Mouse (Mus musculus): ENCODE data around the gene Pgpep1l. TPM values are rescaled to one million over a fixed set of nuclear protein-coding genes. Genes with fewer than 3 reads are reported as not detected.

Gene Pgpep1l
- polyA plus RNA-seq, 1 experiment from 2014 or later, result not detected

- Histone ChIP-seq H3K4me1 (no peaks in the 10 kb centered on the region), H3K4me3 (replicated peaks) (no peak overlapping the region), H3K36me3 (no peaks in the 10 kb centered on the region), H3K4me2 (no peak overlapping the region), H3K27ac (replicated peaks) (no peak overlapping the region), H3K27me3 (replicated peaks) (no peaks in the 10 kb centered on the region), H3K9ac (replicated peaks) (no peak overlapping the region), H3K9me3 (replicated peaks) (no peaks in the 10 kb centered on the region)
- WGBS, result 90% methylated on average over 3 of the region's 3 CpGs
- ATAC-seq (ENCODE audit: low FRiP score), result no peak
Measured at GRCm38 (mm10) chr7:68250902-68251301, 13.1 kb downstream of the Pgpep1l start.

GRCm38 (mm10) chr7:68250411-68250810, 13.6 kb downstream of the Pgpep1l start:
- no peak for ATAC-seq (ENCODE audit: low FRiP score)
- Histone ChIP-seq H3K9me3 (replicated peaks) (no peaks in the 10 kb centered on the region), H3K4me3 (replicated peaks) (no peak overlapping the region), H3K27ac (replicated peaks) (no peak overlapping the region), H3K27me3 (replicated peaks) (no peaks in the 10 kb centered on the region), H3K9ac (replicated peaks) (no peak overlapping the region), H3K36me3 (no peaks in the 10 kb centered on the region), H3K4me2 (no peak overlapping the region), H3K4me1 (no peaks in the 10 kb centered on the region)
- WGBS, result 83% methylated on average over 1 of the region's 1 CpGs

GRCm38 (mm10) chr7:68246249-68246648, 17.8 kb downstream of the Pgpep1l start:
- 76% methylated on average over 8 of the region's 8 CpGs for WGBS
- Histone ChIP-seq H3K27me3 (replicated peaks) (no peaks in the 10 kb centered on the region), H3K4me2 (no peak overlapping the region), H3K36me3 (no peaks in the 10 kb centered on the region), H3K4me1 (no peaks in the 10 kb centered on the region), H3K4me3 (replicated peaks) (no peak overlapping the region), H3K9ac (replicated peaks) (no peak overlapping the region), H3K27ac (replicated peaks) (no peak overlapping the region), H3K9me3 (replicated peaks) (no peaks in the 10 kb centered on the region)
- ATAC-seq (ENCODE audit: low FRiP score), result no peak

- H3K4me3 ChIP-seq (replicated peaks), result no peak overlapping the region
- H3K9ac ChIP-seq (replicated peaks), result no peak overlapping the region
- H3K27ac ChIP-seq (replicated peaks), result no peak overlapping the region
- ATAC-seq (ENCODE audit: low FRiP score), result no peak
- no peaks in the 10 kb centered on the region for H3K9me3 ChIP-seq (replicated peaks)
- no peaks in the 10 kb centered on the region for H3K36me3 ChIP-seq
- no peaks in the 10 kb centered on the region for H3K4me1 ChIP-seq
- WGBS, result 47% methylated on average over 4 of the region's 4 CpGs
- no peaks in the 10 kb centered on the region for H3K27me3 ChIP-seq (replicated peaks)
- no peak overlapping the region for H3K4me2 ChIP-seq
Measured at GRCm38 (mm10) chr7:68245681-68246080, 18.4 kb downstream of the Pgpep1l start.

GRCm38 (mm10) chr7:68241205-68241604, 22.8 kb downstream of the Pgpep1l start:
- no peak for ATAC-seq (ENCODE audit: low FRiP score)
- H3K4me2 ChIP-seq, result no peak overlapping the region
- no peak overlapping the region for H3K4me3 ChIP-seq (replicated peaks)
- no peak overlapping the region for H3K27ac ChIP-seq (replicated peaks)
- H3K4me1 ChIP-seq, result no peaks in the 10 kb centered on the region
- no peak overlapping the region for H3K9ac ChIP-seq (replicated peaks)
- no peaks in the 10 kb centered on the region for H3K9me3 ChIP-seq (replicated peaks)
- no peaks in the 10 kb centered on the region for H3K36me3 ChIP-seq
- WGBS, result 76% methylated on average over 9 of the region's 9 CpGs
- no peaks in the 10 kb centered on the region for H3K27me3 ChIP-seq (replicated peaks)

- no peak for ATAC-seq (ENCODE audit: low FRiP score)
- Histone ChIP-seq H3K36me3 (no peaks in the 10 kb centered on the region), H3K4me3 (replicated peaks) (no peak overlapping the region), H3K27me3 (replicated peaks) (no peaks in the 10 kb centered on the region), H3K4me1 (no peaks in the 10 kb centered on the region), H3K4me2 (no peak overlapping the region), H3K27ac (replicated peaks) (no peak overlapping the region), H3K9ac (replicated peaks) (no peak overlapping the region), H3K9me3 (replicated peaks) (no peaks in the 10 kb centered on the region)
- WGBS, result 68% methylated on average over 11 of the region's 11 CpGs
Measured at GRCm38 (mm10) chr7:68239220-68239827, 24.7 kb downstream of the Pgpep1l start.

- H3K4me1 ChIP-seq, result peaks cover 3% of the 10 kb centered on the region; the same call in 1 of the 2 replicates
- H3K9ac ChIP-seq (replicated peaks), result no peak overlapping the region
- H3K36me3 ChIP-seq, result no peaks in the 10 kb centered on the region
- H3K27me3 ChIP-seq (replicated peaks), result no peaks in the 10 kb centered on the region
- H3K4me2 ChIP-seq, result no peak overlapping the region
- ATAC-seq (ENCODE audit: low FRiP score), result no peak
- H3K4me3 ChIP-seq (replicated peaks), result no peak overlapping the region
- no peak overlapping the region for H3K27ac ChIP-seq (replicated peaks)
- 87% methylated on average over 8 of the region's 8 CpGs for WGBS
- no peaks in the 10 kb centered on the region for H3K9me3 ChIP-seq (replicated peaks)
Measured at GRCm38 (mm10) chr7:68236817-68237216, 27.2 kb downstream of the Pgpep1l start.

GRCm38 (mm10) chr7:68233619-68234223, 30.3 kb downstream of the Pgpep1l start:
- 41% methylated on average over 13 of the region's 13 CpGs for WGBS
- no peak overlapping the region for H3K9ac ChIP-seq (replicated peaks)
- H3K27ac ChIP-seq (replicated peaks), result no peak overlapping the region
- no peaks in the 10 kb centered on the region for H3K27me3 ChIP-seq (replicated peaks)
- no peak overlapping the region for H3K4me3 ChIP-seq (replicated peaks)
- H3K36me3 ChIP-seq, result peaks cover 7% of the 10 kb centered on the region; the same call in 1 of the 2 replicates
- H3K4me1 ChIP-seq, result peaks cover 3% of the 10 kb centered on the region; the same call in 1 of the 2 replicates
- H3K9me3 ChIP-seq (replicated peaks), result no peaks in the 10 kb centered on the region
- H3K4me2 ChIP-seq, result no peak overlapping the region
- ATAC-seq (ENCODE audit: low FRiP score), result no peak

- Histone ChIP-seq H3K4me3 (replicated peaks) (no peak overlapping the region), H3K36me3 (peaks cover 7% of the 10 kb centered on the region; the same call in 1 of the 2 replicates), H3K4me1 (peaks cover 8% of the 10 kb centered on the region; the same call in 1 of the 2 replicates), H3K27me3 (replicated peaks) (no peaks in the 10 kb centered on the region), H3K9me3 (replicated peaks) (no peaks in the 10 kb centered on the region), H3K4me2 (no peak overlapping the region), H3K27ac (replicated peaks) (no peak overlapping the region), H3K9ac (replicated peaks) (no peak overlapping the region)
- no peak for ATAC-seq (ENCODE audit: low FRiP score)
- WGBS, result 90% methylated on average over 5 of the region's 5 CpGs
Measured at GRCm38 (mm10) chr7:68232521-68232920, 31.5 kb downstream of the Pgpep1l start.

- peaks cover 18% of the 10 kb centered on the region for H3K36me3 ChIP-seq
- no peak overlapping the region for H3K4me2 ChIP-seq
- WGBS, result 86% methylated on average over 9 of the region's 9 CpGs
- no peak overlapping the region for H3K27ac ChIP-seq (replicated peaks)
- peaks cover 8% of the 10 kb centered on the region; the same call in 1 of the 2 replicates for H3K4me1 ChIP-seq
- H3K9ac ChIP-seq (replicated peaks), result no peak overlapping the region
- H3K27me3 ChIP-seq (replicated peaks), result no peaks in the 10 kb centered on the region
- H3K9me3 ChIP-seq (replicated peaks), result no peaks in the 10 kb centered on the region
- no peak for ATAC-seq (ENCODE audit: low FRiP score)
- no peak overlapping the region for H3K4me3 ChIP-seq (replicated peaks)
Measured at GRCm38 (mm10) chr7:68230831-68231230, 33.2 kb downstream of the Pgpep1l start.

GRCm38 (mm10) chr7:68228491-68228890, 35.5 kb downstream of the Pgpep1l start:
- Histone ChIP-seq H3K9me3 (replicated peaks) (no peaks in the 10 kb centered on the region), H3K27ac (replicated peaks) (no peak overlapping the region), H3K9ac (replicated peaks) (no peak overlapping the region), H3K4me3 (replicated peaks) (no peak overlapping the region), H3K36me3 (peaks cover 21% of the 10 kb centered on the region), H3K4me2 (no peak overlapping the region), H3K4me1 (peaks cover 9% of the 10 kb centered on the region), H3K27me3 (replicated peaks) (no peaks in the 10 kb centered on the region)
- no peak for ATAC-seq (ENCODE audit: low FRiP score)
- 49% methylated on average over 6 of the region's 6 CpGs for WGBS

- 84% methylated on average over 4 of the region's 4 CpGs for WGBS
- Histone ChIP-seq H3K4me1 (peaks cover 16% of the 10 kb centered on the region), H3K27me3 (replicated peaks) (no peaks in the 10 kb centered on the region), H3K4me2 (no peak overlapping the region), H3K9ac (replicated peaks) (no peak overlapping the region), H3K36me3 (peaks cover 21% of the 10 kb centered on the region), H3K27ac (replicated peaks) (no peak overlapping the region), H3K4me3 (replicated peaks) (no peak overlapping the region), H3K9me3 (replicated peaks) (no peaks in the 10 kb centered on the region)
- ATAC-seq (ENCODE audit: low FRiP score), result no peak
Measured at GRCm38 (mm10) chr7:68227621-68228020, 36.4 kb downstream of the Pgpep1l start.

Data from neural tube, embryonic 15.5 days (tissue).